Mouse (Mus musculus): ENCODE data around the gene Gm10553. TPM values are rescaled to one million over a fixed set of nuclear protein-coding genes. Genes with fewer than 3 reads are reported as not detected.

The Gm10553 gene
- polyA plus RNA-seq, 1 experiment = not detected

Other genes starting within 250 kb of the Gm10553 start
- 6.9 and 8.0 TPM in 2 replicates for gene Slc16a14, start 165.0 kb upstream of the Gm10553 start, polyA plus RNA-seq (2012; rRNA removed)
- gene A530032D15Rik, start 9.7 kb downstream of the Gm10553 start, polyA plus RNA-seq (2012; rRNA removed) = not detected in 2 replicates
- gene C130026I21Rik, start 170.4 kb downstream of the Gm10553 start, polyA plus RNA-seq (2012; rRNA removed) = 0.36 TPM in 1 of 2 replicates, not detected in the other

Measured in frontal cortex, adult 2 months (tissue).